Mouse (Mus musculus) stomach, embryonic 15.5 days (tissue): ENCODE results near the gene Rnpep. TPM values are rescaled to one million over a fixed set of nuclear protein-coding genes. Genes with fewer than 3 reads are reported as not detected.

Experiments used
- ATAC-seq: fragments of 200-750 bp; cut with Nextera tagmentation; 2 replicates; pipeline ENCODE4 v1.8.0; 2017; ENCODE audit warnings: low read depth, moderate number of reproducible peaks, moderate TSS enrichment; ENCODE audit not compliant: insufficient read depth, low FRiP score
- H3K27ac ChIP-seq: fragments of 300-500 bp; sonication (generic); 2 replicates; pipeline ENCODE4 v1.5.1; 2015; ENCODE audit warnings: mild to moderate bottlenecking, inconsistent platforms
- H3K27me3 ChIP-seq: fragments of 300-500 bp; sonication (generic); replicated peaks from 2 replicates; pipeline ENCODE4 v1.6.1; 2015; ENCODE audit warnings: inconsistent platforms
- H3K36me3 ChIP-seq: fragments of 300-500 bp; sonication (generic); 2 replicates; pipeline ENCODE4 v1.6.1; 2015; ENCODE audit warnings: inconsistent platforms
- H3K4me1 ChIP-seq: fragments of 300-500 bp; sonication (generic); 2 replicates; pipeline ENCODE4 v1.6.1; 2015; ENCODE audit warnings: inconsistent platforms
- H3K4me2 ChIP-seq: fragments of 300-500 bp; sonication (generic); 2 replicates; pipeline ENCODE4 v1.6.1; 2015; ENCODE audit warnings: mild to moderate bottlenecking, inconsistent platforms
- H3K4me3 ChIP-seq: fragments of 300-500 bp; sonication (generic); replicated peaks from 2 replicates; pipeline ENCODE4 v1.5.1; 2015; ENCODE audit warnings: inconsistent platforms
- H3K9ac ChIP-seq: fragments of 300-500 bp; sonication (generic); 2 replicates; pipeline ENCODE4 v1.6.1; 2015; ENCODE audit warnings: inconsistent platforms
- H3K9me3 ChIP-seq: fragments of 300-500 bp; sonication (generic); 2 replicates; pipeline ENCODE4 v1.6.1; 2016; ENCODE audit warnings: inconsistent platforms
- WGBS: fragments of 180-500 bp; shearing (Covaris S2); methylation state at CpG from one replicate; pipeline ENCODE4 v1.1.7; 2015; 5-methylcytosine and 5-hydroxymethylcytosine counted together
- polyA plus RNA-seq: library from polyadenylated mRNA; unstranded; fragments of >200 nt; fragmentation: Nextera tagmentation; extraction: Ambion mirVana; gene quantifications from 2 replicates; pipeline ENCODE4 v1.2.1, GENCODE M21; 2015

Gene Rnpep
- polyA plus RNA-seq, 1 experiment from 2014 or later = 132 TPM

DNA sequence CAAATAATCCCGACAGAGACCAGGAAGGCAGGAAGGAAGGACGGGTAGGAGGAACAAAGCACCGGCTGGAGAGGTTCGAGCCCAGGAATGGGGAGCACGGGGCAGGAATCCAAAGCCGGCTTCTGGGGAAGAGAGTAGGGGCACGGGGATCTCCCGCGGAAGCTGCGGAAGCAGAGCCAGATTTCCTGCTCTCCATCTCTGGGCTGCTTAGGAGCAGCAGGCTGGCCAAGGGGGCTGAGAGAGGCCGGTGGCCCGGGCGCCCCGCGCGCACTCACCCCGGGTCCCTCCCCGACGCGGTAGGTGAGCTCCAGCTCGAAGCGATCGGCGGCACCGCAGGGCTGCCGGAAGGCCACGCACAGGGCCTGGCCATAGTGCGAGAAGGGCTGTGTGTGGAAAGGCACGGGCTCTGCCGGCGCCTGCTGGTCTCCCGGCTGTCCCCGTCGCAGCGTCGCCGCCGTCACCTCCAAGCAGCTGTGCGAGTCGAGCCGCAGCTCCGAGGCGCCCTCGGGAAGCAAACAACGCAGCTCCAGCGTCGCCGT lies 528 bp downstream of the Rnpep start:
- no peaks in the 10 kb centered on the region for H3K27me3 ChIP-seq
- H3K9ac ChIP-seq = peak overlapping the region; percentile 82
- H3K4me3 ChIP-seq = peak overlapping the region; percentile 62
- peak; percentile 52 for ATAC-seq
- peaks cover 7% of the 10 kb centered on the region; the same call in 1 of the 2 replicates for H3K36me3 ChIP-seq
- peaks cover 13% of the 10 kb centered on the region; the same call in 1 of the 2 replicates for H3K4me1 ChIP-seq
- no peaks in the 10 kb centered on the region for H3K9me3 ChIP-seq
- H3K27ac ChIP-seq = peak overlapping the region; percentile 86
- peak overlapping the region; percentile 71 for H3K4me2 ChIP-seq
- 0% methylated on average over 48 of the region's 48 CpGs for WGBS

DNA sequence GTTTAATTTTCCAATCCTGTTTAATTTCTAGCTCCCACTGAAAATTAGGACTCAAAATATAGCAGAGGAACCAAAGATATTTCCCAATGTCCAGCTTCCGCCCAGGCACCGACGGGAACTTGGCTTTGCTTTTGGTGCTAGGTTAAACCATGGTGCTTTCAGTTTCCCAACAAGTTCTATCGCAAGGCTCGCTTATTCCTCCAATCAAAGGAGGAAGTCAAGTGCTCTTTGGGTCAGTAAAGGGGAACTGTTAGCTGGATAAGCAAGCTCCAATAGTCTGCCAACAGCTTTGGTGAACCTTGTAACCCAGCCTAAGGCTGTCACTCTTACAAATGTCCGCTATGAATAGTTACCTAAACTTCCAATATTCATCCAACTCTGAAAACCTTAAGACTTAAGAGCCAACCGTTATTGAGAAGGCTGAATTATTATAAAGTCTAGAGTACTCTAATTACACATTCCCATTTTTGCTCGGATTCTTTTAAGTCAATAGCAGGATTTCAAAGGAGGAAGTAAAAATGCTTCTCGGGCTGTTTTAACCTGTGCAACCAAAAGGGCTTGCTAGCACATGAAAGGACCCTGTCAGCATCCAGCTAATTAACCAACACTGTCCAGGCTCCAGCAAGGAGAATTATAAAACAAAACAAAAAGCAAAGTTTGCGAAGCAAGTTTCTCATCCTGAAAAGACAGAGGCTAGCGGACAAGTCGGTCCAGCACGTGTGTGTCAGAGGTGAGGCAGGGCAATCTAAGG lies 1.2 kb downstream of the Rnpep start:
- no peak for ATAC-seq
- Histone ChIP-seq H3K9me3 (no peaks in the 10 kb centered on the region), H3K4me2 (peak overlapping the region; percentile 71), H3K27me3 (no peaks in the 10 kb centered on the region), H3K4me1 (peaks cover 13% of the 10 kb centered on the region; the same call in 1 of the 2 replicates), H3K9ac (peak overlapping the region; percentile 82), H3K27ac (peak overlapping the region; percentile 86), H3K4me3 (peak overlapping the region; percentile 62), H3K36me3 (peaks cover 13% of the 10 kb centered on the region)
- WGBS = 31% methylated on average over 13 of the region's 13 CpGs

DNA sequence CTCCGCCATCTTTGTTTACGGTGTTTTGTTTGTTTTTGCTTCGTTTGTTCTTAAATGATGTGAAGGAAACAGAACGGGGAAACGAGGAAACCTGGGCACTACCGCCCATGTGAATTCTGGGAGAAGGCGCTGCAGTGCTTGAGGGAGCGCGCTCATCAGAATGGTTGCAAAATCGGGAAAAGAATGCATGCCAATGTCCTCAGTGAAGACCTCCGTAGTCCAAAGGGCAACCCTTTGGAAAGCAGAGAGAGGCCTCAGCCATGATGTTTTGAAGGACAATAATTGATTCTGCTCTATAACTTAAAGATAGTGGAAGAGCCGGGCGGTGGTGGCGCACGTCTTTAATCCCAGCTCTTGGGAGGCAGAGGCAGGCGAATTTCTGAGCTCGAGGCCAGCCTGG lies 2.0 kb downstream of the Rnpep start:
- Histone ChIP-seq H3K4me1 (peaks cover 13% of the 10 kb centered on the region; the same call in 1 of the 2 replicates), H3K4me3 (no peak overlapping the region; the same call in 1 of the 2 replicates), H3K27ac (no peak overlapping the region), H3K27me3 (no peaks in the 10 kb centered on the region), H3K36me3 (peaks cover 19% of the 10 kb centered on the region), H3K9ac (no peak overlapping the region), H3K9me3 (no peaks in the 10 kb centered on the region), H3K4me2 (0 out of 2 replicates have a peak overlapping the region, but pooled peaks have one; percentile 71)
- WGBS = 91% methylated on average over 17 of the region's 17 CpGs
- ATAC-seq = no peak

DNA sequence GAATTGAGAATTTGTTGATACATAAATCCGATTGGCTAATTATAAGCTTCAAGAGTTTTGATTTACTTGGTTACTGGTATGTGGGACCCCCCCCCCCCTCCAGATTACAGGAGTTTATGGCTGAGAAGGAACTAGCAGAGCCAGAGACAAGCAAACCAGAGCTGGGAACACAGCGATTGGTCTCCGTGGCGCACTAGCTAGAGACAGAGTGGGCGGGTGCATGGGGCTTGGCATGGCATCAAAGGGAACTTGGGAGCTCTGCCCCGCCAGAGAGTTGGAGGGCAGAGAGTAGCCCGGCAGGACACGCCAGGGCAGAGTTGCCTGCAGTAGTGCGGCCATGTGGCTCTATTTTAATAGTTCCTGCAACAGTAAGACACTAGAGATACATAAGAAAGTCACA lies 3.2 kb downstream of the Rnpep start:
- H3K4me1 ChIP-seq = peaks cover 13% of the 10 kb centered on the region; the same call in 1 of the 2 replicates
- no peak overlapping the region for H3K4me2 ChIP-seq
- H3K9ac ChIP-seq = no peak overlapping the region
- H3K4me3 ChIP-seq = no peak overlapping the region
- 66% methylated on average over 9 of the region's 9 CpGs for WGBS
- ATAC-seq = no peak
- H3K36me3 ChIP-seq = peaks cover 29% of the 10 kb centered on the region
- H3K27ac ChIP-seq = no peak overlapping the region
- no peaks in the 10 kb centered on the region for H3K9me3 ChIP-seq
- no peaks in the 10 kb centered on the region for H3K27me3 ChIP-seq

DNA sequence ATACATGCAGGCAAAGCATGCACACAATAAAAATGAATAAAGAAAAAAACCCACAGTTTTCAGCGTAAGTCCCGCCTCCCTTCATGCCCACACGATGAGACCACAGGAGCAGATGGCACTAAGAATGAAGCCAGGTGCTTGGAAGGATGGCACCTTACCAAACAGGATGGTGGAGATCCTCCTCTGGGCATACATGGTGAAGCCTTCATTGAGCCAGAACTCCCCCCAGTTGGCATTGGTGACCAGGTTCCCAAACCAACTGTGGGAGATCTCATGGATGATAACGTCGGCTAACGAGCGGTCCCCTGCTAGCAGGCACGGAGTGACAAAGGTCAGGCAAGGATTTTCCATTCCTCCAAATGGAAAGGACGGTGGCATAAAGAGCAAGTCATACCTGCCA lies 12.5 kb downstream of the Rnpep start:
- no peak overlapping the region for H3K4me3 ChIP-seq
- no peaks in the 10 kb centered on the region for H3K27me3 ChIP-seq
- no peaks in the 10 kb centered on the region for H3K4me1 ChIP-seq
- no peaks in the 10 kb centered on the region; the same call in 1 of the 2 replicates for H3K9me3 ChIP-seq
- no peak overlapping the region for H3K4me2 ChIP-seq
- H3K36me3 ChIP-seq = peaks cover 45% of the 10 kb centered on the region
- no peak overlapping the region for H3K27ac ChIP-seq
- no peak for ATAC-seq
- H3K9ac ChIP-seq = no peak overlapping the region
- 81% methylated on average over 9 of the region's 9 CpGs for WGBS

DNA sequence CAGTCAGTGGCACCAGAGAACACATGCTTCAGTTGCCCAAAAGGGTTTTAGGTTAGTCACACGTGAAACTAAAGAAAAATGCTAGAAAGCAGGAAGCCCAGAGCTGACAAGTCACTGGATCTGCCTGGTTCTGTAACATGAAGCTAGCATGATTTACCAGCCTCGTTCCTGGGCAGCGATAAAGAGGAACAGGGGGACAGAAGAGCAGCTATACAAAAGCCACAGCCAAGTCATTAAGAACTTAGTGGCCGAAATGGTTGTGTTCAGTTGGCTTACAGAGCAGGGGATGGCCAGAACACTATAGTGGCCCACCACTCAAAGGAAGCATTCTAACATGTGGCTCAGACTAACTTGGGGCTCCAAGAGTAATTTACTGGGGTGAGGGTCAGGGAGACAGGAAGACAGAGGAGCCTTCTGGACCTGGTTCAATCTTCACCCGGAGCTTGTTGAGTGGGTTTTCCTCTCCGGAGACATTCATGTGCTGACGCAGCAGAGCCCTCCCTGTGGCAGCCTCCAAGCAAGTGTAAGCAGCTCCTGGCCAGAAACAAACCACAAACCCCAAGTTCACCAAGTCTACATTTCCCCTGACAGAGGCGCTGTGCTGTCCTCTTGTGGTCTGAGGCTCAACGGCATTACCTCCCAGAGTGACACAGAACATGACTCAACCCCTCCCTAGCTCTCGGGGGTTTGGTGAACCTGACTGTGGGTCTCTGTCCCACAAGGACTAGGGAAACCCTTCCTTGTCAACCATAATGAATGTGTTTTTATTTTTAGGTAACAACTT lies 16.0 kb downstream of the Rnpep start:
- Histone ChIP-seq H3K36me3 (peaks cover 48% of the 10 kb centered on the region), H3K4me1 (no peaks in the 10 kb centered on the region), H3K27ac (no peak overlapping the region), H3K4me3 (no peak overlapping the region), H3K9me3 (no peaks in the 10 kb centered on the region; the same call in 1 of the 2 replicates), H3K27me3 (no peaks in the 10 kb centered on the region), H3K4me2 (no peak overlapping the region), H3K9ac (no peak overlapping the region)
- 76% methylated on average over 10 of the region's 10 CpGs for WGBS
- ATAC-seq = no peak

DNA sequence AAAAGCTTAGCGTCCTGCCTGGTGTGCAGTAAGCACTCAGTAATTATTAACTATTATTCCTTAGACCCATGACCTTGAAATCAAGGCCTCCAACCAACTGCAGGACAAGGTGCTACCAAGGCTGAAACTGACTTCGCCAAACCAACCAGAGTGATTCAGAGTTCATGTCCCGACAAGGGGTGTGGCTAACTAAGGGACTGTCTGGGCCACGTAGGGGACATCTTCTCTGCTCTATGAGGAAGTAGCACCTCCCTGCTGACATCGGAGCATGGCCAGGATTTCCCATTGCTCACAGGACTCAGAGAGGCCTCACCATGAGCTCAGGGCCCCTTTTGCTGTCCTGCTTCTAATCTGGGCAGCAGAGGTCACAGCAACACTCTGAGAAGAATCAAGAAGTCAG lies 18.1 kb downstream of the Rnpep start:
- 57% methylated on average over 5 of the region's 5 CpGs for WGBS
- Histone ChIP-seq H3K27me3 (no peaks in the 10 kb centered on the region), H3K4me1 (no peaks in the 10 kb centered on the region), H3K36me3 (peaks cover 32% of the 10 kb centered on the region), H3K27ac (peak overlapping the region; percentile 67), H3K9me3 (no peaks in the 10 kb centered on the region; the same call in 1 of the 2 replicates), H3K9ac (no peak overlapping the region), H3K4me2 (no peak overlapping the region), H3K4me3 (no peak overlapping the region)
- ATAC-seq = peak; percentile 84

DNA sequence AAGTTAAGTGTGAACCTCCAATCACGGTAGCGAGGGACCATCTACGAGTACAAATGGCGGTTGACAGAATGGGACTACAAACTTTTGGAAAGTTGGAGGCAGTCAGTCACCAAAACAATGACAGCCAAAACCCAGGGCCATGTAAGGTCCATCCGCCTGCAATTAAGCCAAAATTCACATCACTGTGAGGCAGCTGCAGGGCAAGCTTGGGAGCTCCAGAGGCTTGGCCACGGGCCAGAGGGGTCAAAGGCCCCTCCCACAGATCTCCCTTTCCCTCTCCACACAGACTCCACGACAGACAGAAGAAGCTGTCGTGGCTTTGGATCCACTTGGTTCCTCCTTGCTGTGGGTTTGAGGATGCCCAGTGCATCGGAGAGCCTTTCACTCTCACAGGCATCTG lies 20.6 kb downstream of the Rnpep start:
- ATAC-seq = no peak
- Histone ChIP-seq H3K27ac (no peak overlapping the region), H3K27me3 (no peaks in the 10 kb centered on the region), H3K4me1 (peaks cover 7% of the 10 kb centered on the region), H3K9ac (no peak overlapping the region), H3K4me2 (no peak overlapping the region), H3K9me3 (no peaks in the 10 kb centered on the region), H3K36me3 (peaks cover 29% of the 10 kb centered on the region), H3K4me3 (no peak overlapping the region)
- WGBS = 68% methylated on average over 9 of the region's 9 CpGs

DNA sequence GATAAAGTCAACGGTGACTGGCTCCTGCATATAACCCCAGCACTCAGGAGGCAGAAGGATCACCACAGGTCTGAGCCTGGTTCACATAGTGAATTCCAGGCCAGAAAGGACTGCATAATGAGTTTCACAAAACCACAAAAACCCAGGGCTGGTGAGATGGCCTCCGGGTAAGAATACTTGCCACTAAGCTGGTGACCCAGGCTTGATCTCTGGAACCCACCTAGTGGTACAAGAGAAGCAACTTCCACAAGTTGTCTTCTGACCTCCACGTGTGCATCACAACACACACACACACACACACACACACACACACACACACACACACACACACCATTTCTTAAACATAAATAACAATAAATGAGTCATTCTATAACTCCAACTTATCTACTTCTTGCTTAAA lies 21.6 kb downstream of the Rnpep start:
- no peak overlapping the region for H3K4me3 ChIP-seq
- 82% methylated on average over 3 of the region's 3 CpGs for WGBS
- ATAC-seq = no peak
- no peak overlapping the region for H3K27ac ChIP-seq
- H3K4me1 ChIP-seq = peaks cover 9% of the 10 kb centered on the region
- H3K4me2 ChIP-seq = no peak overlapping the region
- H3K9ac ChIP-seq = no peak overlapping the region
- H3K27me3 ChIP-seq = no peaks in the 10 kb centered on the region
- H3K9me3 ChIP-seq = no peaks in the 10 kb centered on the region
- H3K36me3 ChIP-seq = peaks cover 25% of the 10 kb centered on the region

DNA sequence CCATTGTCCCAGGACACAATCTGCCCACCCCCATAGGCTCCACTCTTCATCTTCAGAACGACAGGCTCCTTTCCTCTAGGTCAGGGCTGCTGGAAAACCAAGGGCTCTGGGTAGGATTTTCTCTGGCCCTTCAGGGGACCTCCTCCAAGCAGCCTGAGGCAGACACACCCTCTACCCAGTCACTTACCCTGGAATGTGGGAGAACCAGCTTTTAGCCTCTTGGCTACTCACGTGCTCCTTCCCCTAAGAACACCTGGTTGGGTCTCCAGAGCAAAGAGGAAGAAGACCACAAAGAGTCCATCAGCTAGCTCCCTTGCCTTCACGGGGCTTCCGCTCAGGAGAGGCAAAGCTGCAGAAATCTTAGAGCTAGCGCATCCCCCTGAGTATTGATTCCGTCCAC lies 23.0 kb downstream of the Rnpep start:
- 61% methylated on average over 6 of the region's 6 CpGs for WGBS
- Histone ChIP-seq H3K36me3 (peaks cover 16% of the 10 kb centered on the region), H3K9me3 (no peaks in the 10 kb centered on the region), H3K4me1 (peaks cover 9% of the 10 kb centered on the region), H3K4me3 (no peak overlapping the region), H3K4me2 (no peak overlapping the region), H3K27ac (peak overlapping the region; percentile 82), H3K9ac (no peak overlapping the region), H3K27me3 (no peaks in the 10 kb centered on the region)
- no peak for ATAC-seq

DNA sequence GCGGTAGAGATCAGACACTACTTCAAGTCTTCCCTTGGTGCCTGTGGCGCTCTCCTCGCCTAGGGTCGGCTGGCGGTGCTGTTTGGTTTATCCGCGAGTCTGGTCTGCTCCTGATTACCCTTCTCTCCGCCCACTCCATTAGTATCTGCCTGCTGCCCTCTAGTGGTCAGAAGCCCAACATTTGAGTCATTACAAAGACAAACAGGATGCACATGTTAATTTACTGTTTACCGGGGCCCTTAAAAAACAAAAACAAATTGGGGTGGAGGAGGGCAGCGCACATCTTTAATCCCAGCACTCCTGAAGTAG lies 24.8 kb downstream of the Rnpep start:
- H3K4me2 ChIP-seq = peak overlapping the region; percentile 76

More for the DNA sequence above, 24.8 kb downstream of the Rnpep start:
- peak overlapping the region; percentile 96 for H3K27ac ChIP-seq
- peak overlapping the region; percentile 23; the same call in 1 of the 2 replicates for H3K9ac ChIP-seq
- H3K4me3 ChIP-seq = peak overlapping the region; percentile 34
- H3K9me3 ChIP-seq = no peaks in the 10 kb centered on the region
- peaks cover 9% of the 10 kb centered on the region for H3K4me1 ChIP-seq
- peaks cover 4% of the 10 kb centered on the region; the same call in 1 of the 2 replicates for H3K36me3 ChIP-seq
- no peaks in the 10 kb centered on the region for H3K27me3 ChIP-seq
- ATAC-seq = peak; percentile 47
- WGBS = 3% methylated on average over 10 of the region's 10 CpGs
